Mouse (Mus musculus): ENCODE measurements around the gene Xpr1. TPM values are rescaled to one million over a fixed set of nuclear protein-coding genes. Genes with fewer than 3 reads are reported as not detected.
"Not testable (repeated sequence)": the region's sequence is repeated elsewhere in the genome, so short reads cannot be mapped to it uniquely, and the experiment has no call there.

Gene Xpr1
- polyA plus RNA-seq, 1 experiment: not detected

DNA sequence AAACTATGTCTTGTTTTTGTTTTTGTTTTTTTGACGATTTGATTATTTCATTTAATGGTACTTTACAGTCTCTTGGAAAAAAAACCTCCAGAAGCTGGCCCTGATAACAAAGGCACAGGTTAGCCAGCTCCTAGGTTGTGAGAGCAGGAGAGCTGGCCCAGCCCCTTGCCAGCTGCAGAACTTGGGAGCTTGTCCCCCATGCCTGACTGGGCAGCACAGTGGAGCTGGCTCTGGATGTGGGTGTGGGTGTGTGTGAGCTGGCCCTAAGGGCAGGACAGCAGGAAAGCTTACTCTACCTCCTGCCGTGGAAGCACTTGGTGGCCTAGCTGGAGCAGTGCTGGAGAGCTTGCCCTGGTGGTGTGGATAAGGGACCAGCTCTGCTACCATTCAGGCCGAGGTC, 129.2 kb downstream of the Xpr1 start:
- Histone ChIP-seq H3K4me1 (ENCODE audit: control insufficient read depth, insufficient read depth, low read length) (no peaks in the 10 kb centered on the region), H3K4me3 (ENCODE audit: insufficient read depth, low read depth, low read length) (no peak overlapping the region), H3K27ac (ENCODE audit: insufficient read depth, low read depth, low read length) (no peak overlapping the region)
- TF ChIP-seq CTCF (IDR thresholded peaks at IDR 0.05; ENCODE audit: insufficient read depth, low read depth, low read length) (no peak), POLR2A (IDR thresholded peaks at IDR 0.05; ENCODE audit: insufficient read depth, low read depth, low read length) (no peak)
- WGBS: 86% methylated on average over 3 of the region's 3 CpGs

DNA sequence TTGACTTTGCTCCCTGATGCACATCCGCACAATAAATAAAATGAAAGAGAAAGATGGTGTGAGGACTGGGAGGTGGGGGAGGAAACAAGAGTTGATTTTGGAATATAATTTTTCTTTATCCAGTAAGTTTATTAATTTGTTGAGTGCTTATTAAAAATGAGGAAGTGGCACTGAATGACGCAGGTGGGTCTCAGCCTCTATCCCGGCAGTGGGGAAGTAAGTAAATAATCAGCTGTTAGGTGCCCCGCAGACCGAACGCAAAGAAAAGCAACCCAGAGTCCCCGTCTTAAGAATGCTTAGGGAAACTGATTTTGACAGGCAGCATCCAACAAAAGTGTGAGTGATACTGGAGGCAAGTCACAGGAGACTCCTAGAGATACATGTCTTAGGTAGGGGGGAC, 133.4 kb downstream of the Xpr1 start:
- no peak overlapping the region for H3K4me3 ChIP-seq (ENCODE audit: insufficient read depth, low read depth, low read length)
- TF ChIP-seq CTCF (IDR thresholded peaks at IDR 0.05; ENCODE audit: insufficient read depth, low read depth, low read length) (no peak), POLR2A (IDR thresholded peaks at IDR 0.05; ENCODE audit: insufficient read depth, low read depth, low read length) (no peak)
- WGBS: 94% methylated on average over 7 of the region's 7 CpGs
- H3K27ac ChIP-seq (ENCODE audit: insufficient read depth, low read depth, low read length): no peak overlapping the region
- no peaks in the 10 kb centered on the region for H3K4me1 ChIP-seq (ENCODE audit: control insufficient read depth, insufficient read depth, low read length)

- Histone ChIP-seq H3K4me3 (ENCODE audit: insufficient read depth, low read depth, low read length) (no peak overlapping the region), H3K27ac (ENCODE audit: insufficient read depth, low read depth, low read length) (no peak overlapping the region), H3K4me1 (ENCODE audit: control insufficient read depth, insufficient read depth, low read length) (peaks cover 5% of the 10 kb centered on the region)
- WGBS: 55% methylated on average over 18 of the region's 18 CpGs
- TF ChIP-seq POLR2A (IDR thresholded peaks at IDR 0.05; ENCODE audit: insufficient read depth, low read depth, low read length) (no peak), CTCF (IDR thresholded peaks at IDR 0.05; ENCODE audit: insufficient read depth, low read depth, low read length) (no peak)
Observed at GRCm38 (mm10) chr1:155281003-155281793, 136.0 kb downstream of the Xpr1 start.

- 80% methylated on average over 10 of the region's 10 CpGs for WGBS
- Histone ChIP-seq H3K4me1 (ENCODE audit: control insufficient read depth, insufficient read depth, low read length) (peaks cover 5% of the 10 kb centered on the region), H3K27ac (ENCODE audit: insufficient read depth, low read depth, low read length) (no peak overlapping the region), H3K4me3 (ENCODE audit: insufficient read depth, low read depth, low read length) (no peak overlapping the region)
- TF ChIP-seq POLR2A (IDR thresholded peaks at IDR 0.05; ENCODE audit: insufficient read depth, low read depth, low read length) (no peak), CTCF (IDR thresholded peaks at IDR 0.05; ENCODE audit: insufficient read depth, low read depth, low read length) (no peak)
Observed at GRCm38 (mm10) chr1:155280306-155280705, 136.9 kb downstream of the Xpr1 start.

GRCm38 (mm10) chr1:155276381-155277033, 140.7 kb downstream of the Xpr1 start:
- WGBS: 86% methylated on average over 13 of the region's 13 CpGs
- no peak overlapping the region for H3K27ac ChIP-seq (ENCODE audit: insufficient read depth, low read depth, low read length)
- no peak for TF ChIP-seq CTCF (IDR thresholded peaks at IDR 0.05; ENCODE audit: insufficient read depth, low read depth, low read length)
- no peak for TF ChIP-seq POLR2A (IDR thresholded peaks at IDR 0.05; ENCODE audit: insufficient read depth, low read depth, low read length)
- H3K4me3 ChIP-seq (ENCODE audit: insufficient read depth, low read depth, low read length): no peak overlapping the region
- peaks cover 5% of the 10 kb centered on the region for H3K4me1 ChIP-seq (ENCODE audit: control insufficient read depth, insufficient read depth, low read length)

DNA sequence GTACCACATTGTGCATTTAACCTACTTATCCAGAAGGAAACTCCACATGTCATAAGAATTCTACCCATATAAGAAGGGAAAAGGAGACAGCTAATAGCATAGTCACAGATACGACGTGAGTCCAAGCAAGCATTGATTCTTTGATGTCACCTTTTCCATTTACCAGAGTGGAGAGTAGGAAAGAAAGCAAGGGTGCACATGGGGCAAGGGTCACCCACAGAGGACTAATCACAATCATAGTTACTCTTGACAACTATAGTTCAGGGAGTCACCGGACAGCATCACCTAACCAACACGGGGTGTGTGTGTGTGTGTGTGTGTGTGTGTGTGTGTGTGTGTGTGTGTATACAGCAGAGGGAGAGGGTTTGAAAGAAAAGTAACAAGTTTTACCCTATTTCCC, 141.4 kb downstream of the Xpr1 start:
- WGBS: 89% methylated on average over 4 of the region's 4 CpGs
- no peak for TF ChIP-seq POLR2A (IDR thresholded peaks at IDR 0.05; ENCODE audit: insufficient read depth, low read depth, low read length)
- TF ChIP-seq CTCF (IDR thresholded peaks at IDR 0.05; ENCODE audit: insufficient read depth, low read depth, low read length): no peak
- Histone ChIP-seq H3K4me1 (ENCODE audit: control insufficient read depth, insufficient read depth, low read length) (peaks cover 5% of the 10 kb centered on the region), H3K27ac (ENCODE audit: insufficient read depth, low read depth, low read length) (no peak overlapping the region), H3K4me3 (ENCODE audit: insufficient read depth, low read depth, low read length) (no peak overlapping the region)

DNA sequence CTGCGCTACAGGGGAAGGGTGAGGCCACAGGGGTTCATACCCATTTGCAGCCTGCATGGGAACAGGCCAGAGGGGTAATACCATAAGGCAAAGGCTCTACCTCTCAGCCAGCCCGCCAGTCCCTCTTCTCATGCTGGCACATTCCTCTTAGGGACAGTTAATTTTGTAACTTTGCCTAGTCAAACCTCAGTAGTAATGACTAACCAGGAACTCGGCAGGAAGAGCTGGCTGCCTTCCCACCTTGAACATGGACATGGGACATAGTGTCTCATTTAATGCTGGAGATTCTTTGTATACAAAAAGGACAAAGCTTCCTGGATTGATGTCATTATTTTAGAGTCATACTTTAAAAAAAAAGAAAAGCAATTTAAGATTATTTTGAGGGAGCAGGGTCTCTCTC, 142.2 kb downstream of the Xpr1 start:
- H3K4me3 ChIP-seq (ENCODE audit: insufficient read depth, low read depth, low read length): no peak overlapping the region
- H3K4me1 ChIP-seq (ENCODE audit: control insufficient read depth, insufficient read depth, low read length): peaks cover 5% of the 10 kb centered on the region
- TF ChIP-seq POLR2A (IDR thresholded peaks at IDR 0.05; ENCODE audit: insufficient read depth, low read depth, low read length) (no peak), CTCF (IDR thresholded peaks at IDR 0.05; ENCODE audit: insufficient read depth, low read depth, low read length) (no peak)
- WGBS: 77% methylated on average over 3 of the region's 3 CpGs
- H3K27ac ChIP-seq (ENCODE audit: insufficient read depth, low read depth, low read length): no peak overlapping the region

GRCm38 (mm10) chr1:155272953-155273352, 144.3 kb downstream of the Xpr1 start:
- no peak overlapping the region for H3K27ac ChIP-seq (ENCODE audit: insufficient read depth, low read depth, low read length)
- 83% methylated on average over 4 of the region's 4 CpGs for WGBS
- no peak overlapping the region for H3K4me3 ChIP-seq (ENCODE audit: insufficient read depth, low read depth, low read length)
- H3K4me1 ChIP-seq (ENCODE audit: control insufficient read depth, insufficient read depth, low read length): peaks cover 5% of the 10 kb centered on the region
- no peak for TF ChIP-seq CTCF (IDR thresholded peaks at IDR 0.05; ENCODE audit: insufficient read depth, low read depth, low read length)
- no peak for TF ChIP-seq POLR2A (IDR thresholded peaks at IDR 0.05; ENCODE audit: insufficient read depth, low read depth, low read length)

- not testable (repeated sequence) for H3K4me1 ChIP-seq (ENCODE audit: control insufficient read depth, insufficient read depth, low read length); H3K27ac ChIP-seq (ENCODE audit: insufficient read depth, low read depth, low read length); H3K4me3 ChIP-seq (ENCODE audit: insufficient read depth, low read depth, low read length)
- 96% methylated on average over 10 of the region's 10 CpGs for WGBS
Observed at GRCm38 (mm10) chr1:155262496-155262895, 154.7 kb downstream of the Xpr1 start.

Measured in olfactory bulb, adult 2 months (tissue).